Mouse (Mus musculus) hindbrain, embryonic 10.5 days (tissue): ENCODE data around the gene Peli3. TPM values are rescaled to one million over a fixed set of nuclear protein-coding genes. Genes with fewer than 3 reads are reported as not detected.

Experiments used
- DNase-seq: peaks from one replicate; pipeline ENCODE4 v3.0.0-alpha.2; 2017; ENCODE audit warnings: low spot score
- H3K27ac ChIP-seq: fragments of 300-500 bp; sonication (generic); 2 replicates; pipeline ENCODE4 v1.5.1; 2016; ENCODE audit warnings: mild to moderate bottlenecking, moderate library complexity
- H3K27me3 ChIP-seq: fragments of 300-500 bp; sonication (generic); 2 replicates; pipeline ENCODE4 v1.6.1; 2016; ENCODE audit warnings: mild to moderate bottlenecking; ENCODE audit not compliant: poor library complexity, insufficient read depth, severe bottlenecking
- H3K36me3 ChIP-seq: fragments of 300-500 bp; sonication (generic); 2 replicates; pipeline ENCODE4 v1.6.1; 2016; ENCODE audit warnings: mild to moderate bottlenecking, moderate library complexity
- H3K4me1 ChIP-seq: fragments of 300-500 bp; sonication (generic); replicated peaks from 2 replicates; pipeline ENCODE4 v1.6.1; 2016; ENCODE audit warnings: mild to moderate bottlenecking
- H3K4me3 ChIP-seq: fragments of 300-500 bp; sonication (generic); 2 replicates; pipeline ENCODE4 v1.5.1; 2016; ENCODE audit warnings: mild to moderate bottlenecking, moderate library complexity
- H3K9me3 ChIP-seq: fragments of 300-500 bp; sonication (generic); 2 replicates; pipeline ENCODE4 v1.6.1; 2016; ENCODE audit warnings: mild to moderate bottlenecking, moderate library complexity
- WGBS: fragments of 180-500 bp; shearing (Covaris S2); methylation state at CpG from one replicate; pipeline ENCODE4 v1.1.7; 2016; 5-methylcytosine and 5-hydroxymethylcytosine counted together
- polyA plus RNA-seq: library from polyadenylated mRNA; unstranded; fragments of >200 nt; fragmentation: Nextera tagmentation; extraction: Ambion mirVana; gene quantifications from 2 replicates; pipeline ENCODE4 v1.2.1, GENCODE M21; 2016

Peli3 gene
- polyA plus RNA-seq, 1 experiment from 2014 or later, result 3.7 TPM

DNA sequence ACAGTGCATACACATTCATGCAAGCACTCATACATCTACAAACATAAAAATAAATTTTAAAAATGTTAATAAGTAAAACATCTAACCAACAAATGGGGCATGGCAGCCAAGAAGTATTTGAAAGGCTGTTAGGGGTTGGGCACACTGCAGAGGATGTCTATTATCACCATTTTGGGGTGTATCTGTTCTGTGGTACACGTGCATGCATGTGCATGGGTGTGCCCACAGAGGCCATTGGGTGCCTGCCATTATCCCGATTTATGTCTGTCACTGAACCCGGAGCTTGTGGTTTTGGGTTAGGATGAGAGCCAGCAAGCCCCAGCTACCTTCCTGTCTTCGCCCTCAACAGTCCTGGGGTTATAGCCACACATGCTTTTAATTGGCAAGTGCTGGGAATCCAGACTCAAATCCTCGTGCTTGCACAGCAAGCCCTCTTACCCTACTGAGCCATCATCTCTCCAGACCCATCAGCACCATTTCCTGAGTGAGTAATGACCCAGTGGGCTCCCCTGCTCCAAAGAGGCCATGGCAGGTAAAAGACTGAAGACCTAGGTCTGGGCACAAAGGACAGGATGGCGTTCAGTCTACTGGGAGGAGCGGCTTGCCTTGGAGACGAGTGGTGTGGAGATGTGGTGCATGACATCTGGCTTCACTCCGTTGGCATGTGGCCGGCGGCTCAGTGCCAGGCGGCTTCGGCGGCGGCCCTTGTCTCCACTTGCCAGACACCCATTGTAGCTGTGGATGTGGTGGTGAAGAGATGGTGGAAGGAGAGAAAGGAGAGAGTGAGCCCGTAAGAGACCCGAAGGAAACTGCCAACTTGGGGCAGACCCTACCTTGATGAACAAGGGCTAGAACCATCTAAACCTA is 5.2 kb downstream of the Peli3 start:
- DNase-seq, result no peak

DNA sequence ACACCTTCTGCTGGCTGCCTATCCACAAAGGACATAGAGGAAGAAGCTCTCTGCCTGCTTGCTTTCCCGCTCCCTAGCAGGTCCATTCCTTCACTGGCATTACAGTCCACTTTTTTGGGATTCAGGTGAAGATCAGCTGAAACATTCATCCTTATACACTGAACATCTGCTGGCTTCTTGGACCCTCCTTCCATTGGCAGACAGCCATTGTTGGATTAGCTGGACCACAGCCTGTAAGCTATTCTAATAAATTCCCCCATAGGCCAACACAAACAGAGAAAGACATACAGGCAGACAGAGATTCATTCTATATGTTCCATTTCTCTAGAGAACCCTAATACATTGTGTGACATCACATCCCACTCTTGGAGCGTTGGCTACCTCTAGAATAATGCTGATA is 6.0 kb downstream of the Peli3 start:
- Histone ChIP-seq H3K9me3 (no peaks in the 10 kb centered on the region), H3K4me1 (no peaks in the 10 kb centered on the region), H3K27me3 (peaks cover 15% of the 10 kb centered on the region), H3K4me3 (no peak overlapping the region), H3K36me3 (no peaks in the 10 kb centered on the region), H3K27ac (no peak overlapping the region)
- DNase-seq, result no peak
- 82% methylated on average over 2 of the region's 2 CpGs for WGBS

More for the DNA sequence above, 5.2 kb downstream of the Peli3 start:
- H3K4me1 ChIP-seq, result peaks cover 6% of the 10 kb centered on the region
- H3K27me3 ChIP-seq, result peaks cover 22% of the 10 kb centered on the region
- H3K9me3 ChIP-seq, result no peaks in the 10 kb centered on the region
- H3K36me3 ChIP-seq, result no peaks in the 10 kb centered on the region
- no peak overlapping the region for H3K4me3 ChIP-seq
- WGBS, result 90% methylated on average over 17 of the region's 17 CpGs
- no peak overlapping the region for H3K27ac ChIP-seq

DNA sequence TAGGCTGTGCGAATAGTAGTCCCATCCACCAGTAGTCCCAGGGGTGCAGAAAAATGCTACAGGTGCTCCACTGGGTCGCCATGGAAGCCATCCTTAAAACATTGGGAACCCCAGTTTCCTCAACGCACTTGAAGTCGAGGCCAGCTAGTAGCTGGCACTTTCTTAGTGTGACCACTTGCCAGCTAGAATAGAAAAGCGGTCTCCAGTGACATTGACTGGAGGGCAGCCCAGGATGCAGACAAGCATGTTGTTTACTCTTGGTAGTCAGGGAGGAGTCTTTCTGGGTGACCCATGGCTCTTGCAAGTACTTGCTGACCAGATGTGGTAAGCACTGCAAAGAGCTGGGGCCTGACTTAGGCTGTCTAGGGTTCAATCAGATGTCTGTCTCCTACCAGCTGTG is 14.1 kb downstream of the Peli3 start:
- H3K4me1 ChIP-seq, result peaks cover 25% of the 10 kb centered on the region
- peak overlapping the region; percentile 65 for H3K4me3 ChIP-seq
- no peaks in the 10 kb centered on the region for H3K27me3 ChIP-seq
- peak; percentile 16 for DNase-seq
- H3K27ac ChIP-seq, result peak overlapping the region; percentile 93
- H3K36me3 ChIP-seq, result peaks cover 30% of the 10 kb centered on the region
- H3K9me3 ChIP-seq, result no peaks in the 10 kb centered on the region
- WGBS, result 58% methylated on average over 5 of the region's 5 CpGs

DNA sequence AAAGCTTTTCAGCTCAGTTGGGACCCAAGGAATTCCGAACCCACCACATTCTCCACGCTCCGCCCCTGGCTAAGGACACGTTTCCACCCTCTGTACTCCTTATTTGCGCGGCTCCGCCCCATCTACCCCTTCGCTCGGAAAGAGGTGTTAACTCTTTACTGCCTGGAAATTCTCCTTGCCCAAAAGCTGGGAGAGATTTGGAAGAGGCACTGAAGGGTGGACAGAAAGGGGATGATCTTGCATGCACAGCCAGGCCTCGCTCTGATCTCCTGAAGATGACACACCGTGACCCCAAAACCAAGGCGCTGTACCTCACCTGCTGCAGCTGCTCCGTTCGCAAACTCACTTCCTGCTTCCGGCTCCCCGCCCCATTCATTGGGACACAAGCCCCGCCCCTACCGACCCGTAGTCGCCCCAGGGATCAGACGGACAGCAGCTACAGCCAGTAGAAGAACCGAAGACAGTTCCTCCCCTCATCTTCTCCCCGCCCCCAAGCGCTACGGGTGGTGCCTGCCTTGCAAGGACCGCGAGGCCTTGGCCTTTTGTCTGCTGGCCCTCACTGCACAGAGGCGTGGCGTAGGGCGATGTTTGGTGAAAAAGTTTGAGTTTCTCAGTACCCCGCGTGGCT is 14.9 kb downstream of the Peli3 start, which contains the start of gene Dpp3:
TSS of gene Dpp3 (minus strand) at position 384 of the 628 bp plus-strand sequence.
- Histone ChIP-seq H3K27ac (peak within 1 kb of the TSS; percentile 93), H3K27me3 (no peaks in the 10 kb centered on the region), H3K36me3 (peaks cover 38% of the 10 kb centered on the region), H3K4me3 (peak within 1 kb of the TSS; percentile 65), H3K9me3 (no peaks in the 10 kb centered on the region), H3K4me1 (peaks cover 25% of the 10 kb centered on the region)
- DNase-seq, result peak; percentile 100
- WGBS, result under 1% methylated on average over 32 of the region's 32 CpGs

DNA sequence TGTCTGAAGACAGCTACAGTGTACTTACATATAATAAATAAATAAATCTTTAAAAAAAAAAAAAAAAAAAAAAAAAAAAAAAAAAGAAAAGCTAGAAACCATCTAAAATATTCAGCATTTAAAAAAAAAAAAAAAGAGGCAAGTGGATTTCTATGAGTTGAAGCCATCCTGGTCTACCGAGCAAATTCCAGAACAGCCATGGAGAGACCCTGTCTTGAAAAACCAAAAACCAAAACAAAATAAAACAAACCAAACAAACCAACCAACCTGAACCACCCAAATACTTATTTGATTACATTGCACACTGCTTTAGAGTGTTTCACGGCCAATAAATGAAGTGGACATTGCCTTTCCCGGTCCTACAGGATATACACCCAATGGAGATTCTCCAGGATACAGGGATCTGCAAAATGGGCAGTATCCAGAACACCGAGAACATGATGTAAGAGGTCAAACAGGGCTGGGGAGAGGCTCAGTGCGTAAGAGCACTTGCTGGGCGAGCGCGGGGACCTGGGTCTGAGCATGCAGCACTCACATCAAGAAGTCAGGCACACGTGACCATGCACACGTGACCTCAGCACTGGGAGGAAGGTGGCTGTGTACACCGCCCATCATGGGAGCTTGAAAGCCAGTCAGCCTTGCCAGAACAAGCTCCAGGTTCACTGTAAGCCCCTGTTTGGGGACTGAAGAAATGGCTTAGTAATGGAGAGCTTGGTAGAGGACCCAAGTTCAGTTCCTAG is 17.6 kb downstream of the Peli3 start:
- Histone ChIP-seq H3K4me3 (no peak overlapping the region), H3K9me3 (no peaks in the 10 kb centered on the region), H3K4me1 (peaks cover 25% of the 10 kb centered on the region), H3K27me3 (no peaks in the 10 kb centered on the region), H3K27ac (no peak overlapping the region), H3K36me3 (peaks cover 65% of the 10 kb centered on the region)
- DNase-seq, result no peak
- 97% methylated on average over 11 of the region's 11 CpGs for WGBS

DNA sequence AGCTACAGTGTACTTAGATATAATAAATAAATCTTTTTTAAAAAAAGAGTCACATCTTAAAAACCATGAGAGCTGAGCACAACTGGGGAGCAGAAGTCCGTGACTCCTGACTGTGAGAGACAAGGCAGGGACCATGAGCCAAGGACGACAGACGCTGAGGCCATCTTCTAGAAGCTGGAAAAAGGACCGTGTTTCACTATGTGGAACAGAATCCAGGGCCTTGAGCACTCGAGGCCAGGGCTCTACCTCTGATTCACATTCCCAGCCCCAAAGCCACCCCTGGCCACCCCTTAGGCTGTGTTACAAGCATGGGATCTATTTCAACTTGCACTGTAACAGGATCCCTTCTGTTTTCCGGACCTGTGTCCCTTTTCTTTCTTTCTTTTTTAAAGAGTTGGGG is 23.3 kb downstream of the Peli3 start:
- Histone ChIP-seq H3K27ac (no peak overlapping the region), H3K4me3 (no peak overlapping the region), H3K9me3 (no peaks in the 10 kb centered on the region), H3K4me1 (no peaks in the 10 kb centered on the region; the same call in 1 of the 2 replicates), H3K36me3 (peaks cover 100% of the 10 kb centered on the region), H3K27me3 (no peaks in the 10 kb centered on the region)
- no peak for DNase-seq
- 90% methylated on average over 6 of the region's 6 CpGs for WGBS

DNA sequence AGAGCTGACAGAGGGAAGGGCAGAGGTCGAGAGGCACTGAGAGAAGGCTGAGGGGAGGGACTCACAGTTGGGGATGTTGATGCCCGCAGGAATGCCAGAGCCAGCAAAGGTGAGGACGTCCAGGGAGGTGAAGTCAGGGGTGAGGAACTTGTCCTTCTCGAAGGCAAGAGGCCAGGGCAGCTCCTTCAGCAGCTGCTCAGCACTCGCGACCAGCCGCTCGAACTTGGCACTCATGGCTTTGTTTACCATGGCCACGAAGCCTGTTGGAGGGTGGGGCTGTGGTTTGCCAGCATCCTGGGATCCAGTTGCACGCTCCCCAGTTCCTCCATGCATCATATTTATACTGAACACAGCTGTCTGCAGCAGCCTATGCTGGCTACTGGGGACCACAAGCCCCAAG is 26.1 kb downstream of the Peli3 start:
- Histone ChIP-seq H3K4me3 (no peak overlapping the region), H3K27ac (no peak overlapping the region), H3K9me3 (no peaks in the 10 kb centered on the region), H3K36me3 (peaks cover 100% of the 10 kb centered on the region), H3K27me3 (no peaks in the 10 kb centered on the region), H3K4me1 (no peaks in the 10 kb centered on the region; the same call in 1 of the 2 replicates)
- DNase-seq, result no peak
- WGBS, result 82% methylated on average over 10 of the region's 10 CpGs

DNA sequence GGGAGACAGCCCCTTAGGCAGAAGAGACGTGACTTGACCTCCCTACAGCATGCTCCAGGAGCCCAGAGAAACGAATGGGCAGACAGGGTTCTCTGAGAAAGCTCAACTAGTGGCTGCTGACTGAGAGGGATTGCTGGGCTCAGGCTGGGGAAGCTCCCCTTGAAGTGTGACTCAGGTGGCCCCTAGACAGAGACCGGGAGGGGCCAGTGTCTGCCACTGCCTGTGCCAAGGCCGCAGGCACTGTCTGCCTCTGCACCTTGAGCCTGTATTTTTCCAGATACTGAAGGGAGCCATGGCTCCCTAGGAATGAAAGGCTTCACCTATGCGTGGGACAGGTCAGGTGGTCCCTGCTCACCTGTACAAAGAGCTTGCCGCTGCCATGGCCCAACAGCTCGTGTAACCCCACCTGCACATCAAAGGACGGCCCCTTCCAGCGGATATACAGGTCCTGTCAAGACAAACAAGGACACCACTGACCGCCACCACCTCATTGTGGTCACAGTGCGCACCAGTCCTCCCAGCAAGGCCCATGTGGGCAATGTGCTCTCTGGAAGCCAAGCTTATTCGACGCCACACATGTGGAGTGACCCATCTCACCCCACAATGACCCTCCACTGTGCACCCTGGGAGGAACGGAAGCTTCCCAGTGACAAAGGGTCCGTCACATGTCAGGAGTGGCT is 26.9 kb downstream of the Peli3 start:
- H3K4me3 ChIP-seq, result no peak overlapping the region
- H3K27ac ChIP-seq, result no peak overlapping the region
- no peak for DNase-seq
- H3K36me3 ChIP-seq, result peaks cover 99% of the 10 kb centered on the region
- WGBS, result 85% methylated on average over 15 of the region's 15 CpGs
- no peaks in the 10 kb centered on the region for H3K9me3 ChIP-seq
- H3K27me3 ChIP-seq, result no peaks in the 10 kb centered on the region
- H3K4me1 ChIP-seq, result no peaks in the 10 kb centered on the region; the same call in 1 of the 2 replicates

DNA sequence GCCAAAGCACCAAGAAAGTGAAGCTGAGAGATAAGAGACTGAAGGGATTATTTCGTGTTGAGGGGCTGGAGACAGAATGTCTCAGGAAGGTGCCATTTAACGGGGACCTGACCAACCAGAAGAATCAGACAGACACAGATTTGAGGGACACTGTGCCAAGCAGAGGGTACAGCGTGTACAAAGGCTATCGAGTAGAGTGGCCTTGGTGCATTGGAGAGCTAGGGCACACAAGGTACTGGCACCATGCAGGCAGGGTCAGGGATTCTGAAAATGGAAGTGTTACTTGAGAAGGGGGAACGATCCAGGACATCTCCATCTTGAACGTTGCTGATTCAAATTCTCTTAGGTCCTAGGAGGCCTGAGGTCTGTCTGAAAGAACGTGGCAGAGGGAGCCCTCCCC is 33.6 kb downstream of the Peli3 start:
- 92% methylated on average over 7 of the region's 7 CpGs for WGBS
- Histone ChIP-seq H3K27ac (no peak overlapping the region), H3K4me3 (no peak overlapping the region), H3K4me1 (peaks cover 10% of the 10 kb centered on the region), H3K9me3 (no peaks in the 10 kb centered on the region), H3K36me3 (peaks cover 75% of the 10 kb centered on the region), H3K27me3 (no peaks in the 10 kb centered on the region)
- no peak for DNase-seq

DNA sequence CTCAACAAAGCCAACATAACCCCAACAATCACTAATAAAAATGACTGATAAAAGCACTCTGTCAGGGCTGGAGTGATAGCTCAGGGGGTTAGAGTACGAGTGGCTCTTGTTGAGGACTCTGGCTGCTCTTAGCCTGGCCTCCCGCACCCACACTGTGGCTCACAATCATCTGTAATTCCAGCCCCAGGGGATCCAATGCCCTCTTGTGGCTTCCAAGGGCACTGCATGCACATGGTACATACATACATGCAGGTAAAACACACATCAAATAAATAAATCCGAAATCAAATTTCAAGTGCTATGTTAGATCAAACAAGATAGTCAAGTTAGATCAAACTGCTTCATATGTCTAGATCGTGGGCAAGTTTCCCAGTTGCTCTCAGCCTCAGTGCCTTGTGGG is 34.8 kb downstream of the Peli3 start:
- Histone ChIP-seq H3K27me3 (no peaks in the 10 kb centered on the region), H3K4me1 (peaks cover 10% of the 10 kb centered on the region), H3K4me3 (no peak overlapping the region), H3K9me3 (no peaks in the 10 kb centered on the region), H3K27ac (no peak overlapping the region), H3K36me3 (peaks cover 70% of the 10 kb centered on the region)
- peak; percentile 29 for DNase-seq
- WGBS, result 88% methylated on average over 4 of the region's 4 CpGs

DNA sequence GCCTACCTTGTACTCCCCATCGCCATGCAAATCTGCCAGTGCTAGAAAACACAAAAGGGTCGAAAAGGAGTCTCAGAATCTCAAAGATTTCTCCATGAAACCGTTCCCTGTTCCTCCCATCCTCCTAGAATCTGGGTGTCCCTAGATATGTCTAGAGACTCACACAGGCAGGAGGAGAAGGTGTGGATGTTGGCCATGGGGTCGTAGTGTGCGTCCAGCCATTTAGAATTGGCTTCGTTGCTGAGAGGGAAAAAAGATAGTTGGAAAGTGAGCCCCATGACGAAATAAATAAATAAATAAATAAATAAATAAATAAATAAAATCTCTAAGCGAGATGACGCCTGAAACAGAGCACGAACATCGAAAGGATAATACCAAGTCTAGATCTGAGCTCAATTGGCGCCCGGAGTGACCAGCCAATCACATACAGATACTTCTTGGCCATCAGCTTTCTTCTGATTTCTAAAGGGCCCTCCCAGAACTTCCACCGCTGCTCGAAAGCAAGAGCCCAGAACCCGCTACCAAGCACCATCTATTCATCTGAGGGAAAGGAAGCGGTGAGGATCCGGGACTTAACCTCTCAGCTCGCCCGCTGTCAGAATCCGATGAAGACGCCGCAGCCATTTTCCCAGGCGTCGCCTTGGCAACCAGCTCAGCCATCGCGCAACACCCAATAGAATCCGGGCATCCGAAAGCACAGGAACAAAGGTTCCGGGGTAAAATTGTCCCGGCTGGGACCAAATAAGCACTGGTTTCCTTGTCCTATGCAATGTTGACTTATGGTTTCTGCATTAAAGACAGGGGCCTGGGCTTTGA is 36.7 kb downstream of the Peli3 start, which contains the start of gene Bbs1:
TSS of gene Bbs1 (minus strand) at position 650 of the 816 bp plus-strand sequence.
- DNase-seq, result peak; percentile 85
- no peaks in the 10 kb centered on the region for H3K9me3 ChIP-seq
- 9% methylated on average over 31 of the region's 31 CpGs for WGBS
- peaks cover 62% of the 10 kb centered on the region for H3K36me3 ChIP-seq
- H3K4me1 ChIP-seq, result peaks cover 10% of the 10 kb centered on the region
- no peaks in the 10 kb centered on the region for H3K27me3 ChIP-seq
- H3K4me3 ChIP-seq, result peak within 1 kb of the TSS; percentile 69
- peak within 1 kb of the TSS; percentile 85 for H3K27ac ChIP-seq
